Mouse (Mus musculus) stomach, adult 2 months (tissue): ENCODE results near the gene Gm5726. TPM values are rescaled to one million over a fixed set of nuclear protein-coding genes. Genes with fewer than 3 reads are reported as not detected.

Experiments
- polyA plus RNA-seq: library from polyadenylated mRNA; depleted of rRNA; stranded (reverse); fragments of >200 nt; gene quantifications from 2 replicates; pipeline ENCODE4 v1.2.3, GENCODE M21; 2012; rRNA removed

The Gm5726 gene
- polyA plus RNA-seq: not detected in 2 replicates

DNA sequence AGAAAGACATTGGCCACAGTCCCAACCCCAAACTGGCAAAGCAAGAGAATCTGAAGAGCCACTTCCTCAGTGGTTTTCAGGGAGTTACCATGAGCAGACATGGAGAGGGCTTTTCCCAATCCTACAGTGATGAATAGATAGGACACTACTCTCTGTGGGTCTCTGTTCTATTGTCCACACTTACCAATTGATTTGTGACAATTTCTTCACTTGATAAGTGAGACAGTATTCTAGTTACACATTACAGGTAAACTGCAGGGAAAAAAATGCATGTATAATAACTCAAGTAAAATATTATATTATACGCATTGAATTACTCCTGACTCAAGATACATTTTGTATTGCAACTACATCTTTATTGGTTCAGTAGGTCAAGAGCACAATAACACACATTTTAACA lies at the start of gene Gm5726:
Gene Gm5726, minus strand, starts transcription at position 101 of the 400 bp plus-strand sequence.

DNA sequence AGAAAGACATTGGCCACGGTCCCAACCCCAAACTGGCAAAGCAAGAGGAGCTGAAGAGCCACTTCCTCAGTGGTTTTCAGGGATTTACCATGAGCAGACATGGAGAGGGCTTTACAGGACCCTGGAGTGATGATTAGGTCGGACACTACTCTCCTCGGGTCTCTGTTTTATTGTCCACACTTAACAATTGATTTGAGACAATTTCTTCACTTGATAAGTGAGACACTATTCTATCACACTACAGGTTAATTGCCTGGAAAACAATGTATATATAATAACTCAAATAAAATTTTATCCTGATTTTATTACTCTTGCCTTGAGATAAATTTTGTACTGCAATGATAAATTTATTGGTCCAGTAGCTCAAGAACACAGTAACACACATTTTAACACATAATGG lies 30.6 kb upstream of the Gm5726 start, which contains the start of gene Gm4141:
Gene Gm4141, minus strand, starts transcription at position 101 of the 400 bp plus-strand sequence.

DNA sequence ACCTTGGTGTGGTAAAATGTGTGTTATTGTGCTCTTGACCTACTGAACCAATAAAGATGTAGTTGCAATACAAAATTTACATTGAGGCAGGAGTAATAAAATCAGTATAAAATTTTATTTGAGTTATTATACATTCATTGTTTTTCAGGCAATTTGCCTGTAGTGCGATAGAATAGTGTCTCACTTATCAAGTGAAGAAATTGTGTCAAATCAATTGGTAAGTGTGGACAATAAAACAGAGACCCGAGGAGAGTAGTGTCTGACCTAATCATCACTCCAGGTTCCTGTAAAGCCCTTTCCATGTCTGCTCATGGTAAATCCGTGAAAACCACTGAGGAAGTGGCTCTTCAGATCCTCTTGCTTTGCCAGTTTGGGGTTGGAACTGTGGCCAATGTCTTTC lies 12.0 kb downstream of the Gm5726 start, which contains the start of gene Vmn1r104:
Gene Vmn1r104, plus strand, starts transcription at position 301 of the 400 bp plus-strand sequence.

DNA sequence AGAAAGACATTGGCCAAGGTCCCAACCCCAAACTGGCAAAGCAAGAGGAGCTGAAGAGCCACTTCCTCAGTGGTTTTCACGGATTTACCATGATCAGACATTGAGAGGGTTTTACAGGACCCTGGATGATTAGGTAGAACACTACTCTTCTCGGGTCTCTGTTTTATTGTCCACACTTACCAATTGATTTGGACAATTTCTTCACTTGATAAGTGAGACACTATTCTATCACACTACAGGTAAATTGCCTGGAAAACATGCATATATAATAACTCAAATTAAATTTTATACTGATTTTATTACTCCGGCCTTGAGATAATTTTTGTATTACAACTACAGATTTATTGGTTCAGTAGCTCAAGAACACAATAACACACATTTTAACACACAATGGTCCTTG lies 35.1 kb downstream of the Gm5726 start, which contains the start of gene Vmn1r103:
Gene Vmn1r103, minus strand, starts transcription at position 101 of the 400 bp plus-strand sequence.

Other genes starting within 250 kb of the Gm5726 start
- gene Gm4133, start 211.7 kb downstream of the Gm5726 start, polyA plus RNA-seq: not detected in 2 replicates
- gene Gm5728, start 170.3 kb downstream of the Gm5726 start, polyA plus RNA-seq: not detected in 2 replicates
- not detected in 2 replicates for gene Vmn1r100, start 127.8 kb downstream of the Gm5726 start, polyA plus RNA-seq
- gene Vmn1r101, start 103.2 kb downstream of the Gm5726 start, polyA plus RNA-seq: not detected in 2 replicates
- gene Gm10670, start 70.8 kb downstream of the Gm5726 start, polyA plus RNA-seq: not detected in 2 replicates
- not detected in 2 replicates for gene Vmn1r103, start 35.2 kb downstream of the Gm5726 start, polyA plus RNA-seq
- not detected in 2 replicates for gene Vmn1r104, start 11.9 kb downstream of the Gm5726 start, polyA plus RNA-seq
- not detected in 2 replicates for gene Gm4141, start 30.5 kb upstream of the Gm5726 start, polyA plus RNA-seq
- gene Gm4513, start 53.3 kb upstream of the Gm5726 start, polyA plus RNA-seq: not detected in 2 replicates
- gene Vmn1r107, start 123.2 kb upstream of the Gm5726 start, polyA plus RNA-seq: not detected in 2 replicates
- gene Vmn1r111, start 157.5 kb upstream of the Gm5726 start, polyA plus RNA-seq: not detected in 2 replicates
- not detected in 2 replicates for gene Gm10668, start 184.9 kb upstream of the Gm5726 start, polyA plus RNA-seq
- gene Vmn1r112, start 225.4 kb upstream of the Gm5726 start, polyA plus RNA-seq: not detected in 2 replicates
- gene Vmn1r113, start 241.5 kb upstream of the Gm5726 start, polyA plus RNA-seq: not detected in 2 replicates